Mouse (Mus musculus): ENCODE data around the gene Hadha. TPM values are rescaled to one million over a fixed set of nuclear protein-coding genes. Genes with fewer than 3 reads are reported as not detected.

The Hadha gene
- total RNA-seq, 2 experiments from 2014 or later: 64.3 to 68.3 TPM

DNA sequence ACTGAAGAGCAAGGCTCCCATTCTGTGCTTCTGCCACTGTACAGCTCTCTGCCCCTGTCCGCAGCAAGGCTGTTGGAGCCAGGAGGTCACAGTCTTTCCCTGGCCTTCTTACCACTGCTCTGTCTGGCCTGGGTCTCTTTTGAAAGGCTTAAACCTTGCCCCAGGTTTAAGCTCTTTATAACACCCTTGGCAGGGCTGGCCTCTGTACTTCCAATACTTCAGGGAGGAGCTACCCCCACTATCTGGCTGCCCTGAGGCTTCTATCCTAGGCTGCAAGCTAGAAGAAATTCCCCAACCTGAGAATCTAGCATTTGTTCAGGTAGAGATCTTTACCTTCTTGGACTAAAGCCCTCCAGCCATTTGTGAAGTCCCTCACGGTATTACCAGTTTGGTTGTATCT, 45.1 kb downstream of the Hadha start:
- DNase-seq (ENCODE audit: extremely low spot score in 1 of 2, low spot score in 2 of 2): no peak
- intact Hi-C loops (cut with DNase I): loop anchor here (5.0 kb wide), 1 partner anchor 283 kb away; no protein-coding TSS in a partner anchor
- no peak for TF ChIP-seq CTCF (IDR thresholded peaks at IDR 0.05)
- H3K27ac ChIP-seq: no peak overlapping the region
- no peak overlapping the region for H3K4me3 ChIP-seq

DNA sequence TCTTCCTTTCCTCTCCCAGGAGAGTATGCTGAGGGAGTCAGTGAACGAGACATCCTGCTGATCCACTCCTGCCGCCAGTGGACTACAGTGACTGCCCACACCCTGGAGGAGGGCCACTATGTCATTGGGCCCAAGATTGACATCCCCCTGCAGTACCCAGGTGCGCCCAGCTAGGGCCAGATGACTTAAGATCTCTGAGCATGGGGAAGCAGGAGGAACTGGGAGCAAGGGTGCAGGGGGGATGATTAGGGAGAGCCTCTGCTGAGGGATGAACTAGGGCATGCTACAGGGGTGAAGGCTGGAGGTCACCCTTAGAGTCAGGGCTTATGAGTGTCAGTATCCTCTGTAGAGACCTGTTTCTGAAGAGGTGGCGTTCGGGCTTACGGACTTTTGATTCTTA, 46.7 kb downstream of the Hadha start:
- H3K4me3 ChIP-seq: no peak overlapping the region
- TF ChIP-seq CTCF (IDR thresholded peaks at IDR 0.05): no peak
- no peak for DNase-seq (ENCODE audit: extremely low spot score in 1 of 2, low spot score in 2 of 2)
- no peak overlapping the region for H3K27ac ChIP-seq
- intact Hi-C loops (cut with DNase I): no loop called here

DNA sequence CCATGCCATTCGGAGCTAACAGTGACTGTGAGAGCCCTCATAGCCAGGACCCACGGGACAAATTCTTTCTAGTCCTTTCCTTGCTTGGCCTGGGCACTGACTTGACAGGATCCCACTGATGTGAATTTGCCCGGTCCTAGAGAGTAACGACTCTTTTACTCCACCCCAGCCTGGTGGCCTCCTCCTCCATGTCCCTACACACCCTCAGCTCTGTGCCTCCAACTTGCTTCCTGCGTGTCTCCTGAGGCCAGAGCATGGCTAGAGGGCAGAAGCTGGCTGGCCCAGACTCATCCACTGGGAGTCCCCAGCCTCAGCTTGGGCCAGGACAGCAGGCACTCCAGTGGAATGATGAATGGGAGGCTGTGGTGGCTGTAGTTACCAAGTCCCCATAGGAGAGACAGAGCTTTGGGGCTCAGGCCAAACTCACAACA, 47.3 kb downstream of the Hadha start:
- intact Hi-C loops (cut with DNase I): no loop called here
- TF ChIP-seq CTCF (IDR thresholded peaks at IDR 0.05): no peak
- Histone ChIP-seq H3K4me3 (no peak overlapping the region), H3K27ac (no peak overlapping the region)
- DNase-seq (ENCODE audit: extremely low spot score in 1 of 2, low spot score in 2 of 2): no peak

DNA sequence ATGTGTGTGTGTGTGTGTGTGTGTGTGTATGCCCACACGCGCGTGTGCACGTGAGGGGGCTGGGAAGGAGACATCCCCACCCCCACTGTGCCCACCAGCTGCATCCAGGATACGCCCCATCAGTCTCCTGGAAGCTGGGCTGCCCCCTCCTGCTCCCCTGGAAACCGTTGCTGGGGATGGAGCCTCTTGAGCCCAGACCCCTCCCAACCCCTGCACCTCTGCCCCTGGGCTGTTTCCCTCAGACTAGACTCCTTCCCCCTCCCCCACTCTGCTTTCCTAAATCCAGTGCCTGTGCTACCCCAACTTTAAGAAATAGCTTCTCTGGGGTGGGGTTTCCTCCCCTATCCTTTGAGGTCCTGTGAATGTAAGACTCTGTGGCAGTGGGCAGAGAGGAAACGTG, 47.8 kb downstream of the Hadha start:
- H3K4me3 ChIP-seq: no peak overlapping the region
- intact Hi-C loops (cut with DNase I): no loop called here
- DNase-seq (ENCODE audit: extremely low spot score in 1 of 2, low spot score in 2 of 2): no peak
- no peak overlapping the region for H3K27ac ChIP-seq
- TF ChIP-seq CTCF (IDR thresholded peaks at IDR 0.05): no peak

DNA sequence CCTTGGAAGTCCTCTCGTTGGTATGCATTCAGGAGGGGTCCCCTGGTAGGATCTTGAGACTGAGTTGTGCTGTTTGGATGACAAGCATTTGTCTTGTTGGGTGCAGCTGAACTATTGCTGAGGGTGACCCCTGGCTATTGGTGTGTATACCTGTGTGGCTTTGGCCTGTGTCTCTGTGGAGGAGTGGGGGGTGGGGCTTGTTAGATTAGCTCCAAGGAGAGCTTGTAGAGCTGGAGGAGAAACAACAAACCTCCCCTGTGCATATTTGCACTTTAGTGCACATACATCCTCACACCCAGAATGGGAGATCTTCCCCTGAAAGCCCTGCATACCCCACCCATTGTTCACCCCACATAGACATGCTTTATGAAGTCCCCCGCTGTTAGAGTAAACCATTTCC, 48.2 kb downstream of the Hadha start:
- Histone ChIP-seq H3K4me3 (peak overlapping the region; percentile 49), H3K27ac (no peak overlapping the region; the same call in 1 of the 2 replicates)
- DNase-seq (ENCODE audit: extremely low spot score in 1 of 2, low spot score in 2 of 2): peak in 1 of 2 experiments; percentile 3
- TF ChIP-seq CTCF (IDR thresholded peaks at IDR 0.05): no peak
- intact Hi-C loops (cut with DNase I): no loop called here

DNA sequence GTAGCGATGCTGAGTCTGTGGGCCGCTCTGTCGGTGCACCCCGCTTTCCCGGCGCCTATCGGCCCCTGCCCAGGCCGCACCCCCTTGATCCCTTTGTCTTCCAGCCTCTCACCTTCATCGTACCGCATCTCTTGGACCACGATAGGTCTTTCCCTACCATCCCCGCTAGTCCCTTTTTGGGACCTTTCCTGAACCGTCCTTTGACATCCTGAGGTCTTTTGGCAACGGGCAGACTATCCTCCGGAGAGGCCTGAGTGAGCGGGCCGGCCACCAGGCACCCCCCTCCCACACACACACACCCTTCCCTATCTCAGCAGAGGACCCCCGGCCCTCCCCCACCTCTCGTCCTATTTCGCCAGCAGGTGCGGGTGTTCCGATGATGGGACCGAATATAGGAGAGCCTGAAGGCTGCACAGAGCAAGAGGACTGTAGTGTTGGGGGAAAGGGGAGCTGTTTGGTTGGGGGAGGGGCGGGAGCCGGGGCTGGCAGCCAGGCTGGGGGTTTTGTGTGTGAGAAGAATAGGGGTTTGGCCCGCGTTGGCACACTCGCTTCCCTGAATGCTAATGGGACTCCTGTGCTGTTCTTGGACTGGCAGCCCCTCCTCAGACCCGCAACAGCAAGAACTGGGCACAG, 49.2 kb downstream of the Hadha start, which contains the start of gene 3110082J24Rik:
TSS of gene 3110082J24Rik (minus strand) at position 419 of the 633 bp plus-strand sequence.
- no peak for TF ChIP-seq CTCF (IDR thresholded peaks at IDR 0.05)
- intact Hi-C loops (cut with DNase I): no loop called here
- Histone ChIP-seq H3K27ac (peak within 1 kb of the TSS; percentile 63), H3K4me3 (peak within 1 kb of the TSS; percentile 49)
- DNase-seq (ENCODE audit: extremely low spot score in 1 of 2, low spot score in 2 of 2): peak; percentile 18 to 48

DNA sequence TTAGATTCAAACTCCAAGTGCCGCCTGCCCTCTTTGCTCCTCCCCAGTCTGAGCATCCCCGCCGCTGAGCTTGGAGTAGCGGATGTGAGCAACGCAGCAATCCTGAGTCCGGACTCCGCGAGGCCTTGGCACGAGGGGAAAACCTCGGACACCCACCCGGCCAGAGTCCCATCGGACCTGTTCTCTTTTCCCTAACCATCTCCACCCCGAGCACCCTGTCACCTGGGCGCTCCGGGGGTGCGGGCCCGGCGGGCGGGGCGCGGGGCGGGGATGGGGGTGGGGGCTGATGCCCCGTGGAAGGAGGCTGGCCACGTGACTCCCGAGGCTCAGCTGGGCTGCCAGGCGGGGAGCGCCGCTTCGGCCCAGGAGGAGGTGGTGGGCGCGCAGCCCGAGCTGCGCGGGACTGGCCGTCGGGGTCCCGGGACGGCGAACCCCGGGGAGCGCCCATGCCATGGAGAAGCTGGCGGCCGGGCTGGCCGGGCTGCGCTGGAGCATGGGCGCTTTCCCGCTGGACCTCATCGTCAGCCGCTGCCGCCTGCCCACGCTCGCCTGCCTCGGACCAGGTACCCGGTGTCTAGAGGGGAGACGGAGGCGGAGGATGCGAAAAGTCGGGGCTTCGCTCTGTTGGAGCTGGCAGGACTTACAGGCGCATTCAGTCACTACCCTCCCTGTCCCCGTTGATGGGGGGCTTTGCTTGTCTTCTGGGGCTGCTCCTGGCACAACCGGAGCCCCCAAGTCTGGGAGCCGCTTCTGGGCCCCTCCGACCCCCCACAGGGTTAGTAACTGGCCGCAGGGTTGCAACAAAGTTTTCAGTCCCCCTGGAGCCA, 49.9 kb downstream of the Hadha start, which contains the start of gene Garem2:
TSS of gene Garem2 (plus strand) at position 321 of the 827 bp plus-strand sequence.
- peak within 1 kb of the TSS; percentile 49 for H3K4me3 ChIP-seq
- TF ChIP-seq CTCF (IDR thresholded peaks at IDR 0.05): no peak
- H3K27ac ChIP-seq: peak within 1 kb of the TSS; percentile 63
- DNase-seq (ENCODE audit: extremely low spot score in 1 of 2, low spot score in 2 of 2): peak in 1 of 2 experiments; percentile 16
- intact Hi-C loops (cut with DNase I): no loop called here

DNA sequence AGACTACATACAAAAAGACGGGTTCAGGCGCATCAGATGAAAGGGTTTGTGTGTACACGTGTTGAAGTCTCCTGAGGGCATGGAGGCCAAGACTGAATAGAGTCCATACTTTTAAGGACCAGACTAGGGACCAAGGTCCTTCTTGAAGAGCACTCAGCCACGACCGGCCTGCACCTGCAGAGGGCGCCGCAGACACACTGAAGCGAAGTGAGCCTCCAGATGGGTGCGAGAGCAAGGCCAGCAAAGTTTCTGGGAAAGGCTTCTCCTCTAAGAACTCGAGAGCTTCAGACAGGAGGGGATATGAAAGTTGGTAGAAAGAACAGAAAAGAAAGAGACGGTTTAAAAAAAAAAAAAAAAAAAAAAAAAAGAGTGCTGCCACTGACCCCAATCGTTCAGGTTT, 50.6 kb downstream of the Hadha start:
- peak; percentile 63 for TF ChIP-seq CTCF (IDR thresholded peaks at IDR 0.05)
- intact Hi-C loops (cut with DNase I): no loop called here
- Histone ChIP-seq H3K27ac (no peak overlapping the region), H3K4me3 (no peak overlapping the region)
- DNase-seq (ENCODE audit: extremely low spot score in 1 of 2, low spot score in 2 of 2): peak in 1 of 2 experiments; percentile 44

DNA sequence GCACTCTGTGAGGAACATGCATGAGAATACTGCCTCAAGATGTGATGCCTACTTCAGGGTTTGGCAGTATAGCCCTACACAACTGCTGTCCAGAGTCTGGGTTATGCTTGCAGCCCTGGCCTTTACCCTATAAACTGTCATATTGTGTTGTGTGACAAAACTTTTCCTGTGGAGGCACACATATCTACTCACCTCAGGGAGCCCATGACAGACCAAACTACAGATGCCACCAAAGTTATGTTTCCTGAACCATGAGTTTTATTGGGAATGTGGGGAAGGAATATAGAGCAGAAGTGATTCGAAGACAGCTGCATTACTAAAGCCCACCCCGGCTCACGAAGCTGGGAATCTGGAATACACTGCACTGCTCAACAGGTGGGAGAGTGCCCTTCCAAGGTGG, 51.6 kb downstream of the Hadha start:
- Histone ChIP-seq H3K27ac (no peak overlapping the region), H3K4me3 (no peak overlapping the region)
- no peak for DNase-seq (ENCODE audit: extremely low spot score in 1 of 2, low spot score in 2 of 2)
- TF ChIP-seq CTCF (IDR thresholded peaks at IDR 0.05): no peak
- intact Hi-C loops (cut with DNase I): no loop called here

DNA sequence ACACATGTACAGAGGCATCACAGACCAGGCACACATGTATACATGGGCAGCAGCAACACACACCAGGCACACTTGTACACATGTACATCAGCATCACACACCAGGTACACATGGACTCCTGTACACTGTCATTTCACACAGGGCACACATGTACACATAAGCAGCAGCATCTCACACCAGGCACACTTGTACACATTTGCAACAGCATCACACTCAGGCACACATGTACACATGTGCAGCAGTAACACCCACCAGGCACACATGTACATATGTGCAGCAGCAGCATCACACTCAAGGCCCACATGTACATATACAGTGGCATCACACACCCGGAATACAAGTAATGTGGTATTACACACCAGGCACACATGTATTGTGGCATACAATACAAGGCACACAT, 56.7 kb downstream of the Hadha start:
- no peak for TF ChIP-seq CTCF (IDR thresholded peaks at IDR 0.05)
- Histone ChIP-seq H3K4me3 (no peak overlapping the region), H3K27ac (no peak overlapping the region)
- intact Hi-C loops (cut with DNase I): no loop called here
- DNase-seq (ENCODE audit: extremely low spot score in 1 of 2, low spot score in 2 of 2): no peak

DNA sequence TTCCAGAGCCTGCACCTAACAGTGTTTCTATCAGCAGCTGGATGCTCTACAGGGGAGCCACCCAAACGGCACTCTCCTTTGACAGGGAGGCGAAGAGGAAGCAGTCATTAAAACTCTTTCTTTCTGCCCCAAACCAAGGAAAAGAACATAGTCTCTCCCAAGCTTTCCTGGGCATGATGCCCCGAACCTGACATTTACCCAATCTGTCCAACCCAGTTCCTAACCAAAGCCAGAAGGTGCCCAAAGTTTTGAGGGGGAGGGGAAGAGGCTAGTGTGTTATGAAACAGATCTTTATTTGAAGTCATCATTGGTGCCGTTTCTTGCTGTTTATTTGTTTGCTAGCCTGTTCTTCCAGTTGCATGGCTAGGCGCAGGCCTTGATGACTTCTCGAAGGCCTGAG, 59.2 kb downstream of the Hadha start:
- Histone ChIP-seq H3K27ac (no peak overlapping the region), H3K4me3 (no peak overlapping the region)
- no peak for TF ChIP-seq CTCF (IDR thresholded peaks at IDR 0.05)
- DNase-seq (ENCODE audit: extremely low spot score in 1 of 2, low spot score in 2 of 2): no peak
- intact Hi-C loops (cut with DNase I): no loop called here

DNA sequence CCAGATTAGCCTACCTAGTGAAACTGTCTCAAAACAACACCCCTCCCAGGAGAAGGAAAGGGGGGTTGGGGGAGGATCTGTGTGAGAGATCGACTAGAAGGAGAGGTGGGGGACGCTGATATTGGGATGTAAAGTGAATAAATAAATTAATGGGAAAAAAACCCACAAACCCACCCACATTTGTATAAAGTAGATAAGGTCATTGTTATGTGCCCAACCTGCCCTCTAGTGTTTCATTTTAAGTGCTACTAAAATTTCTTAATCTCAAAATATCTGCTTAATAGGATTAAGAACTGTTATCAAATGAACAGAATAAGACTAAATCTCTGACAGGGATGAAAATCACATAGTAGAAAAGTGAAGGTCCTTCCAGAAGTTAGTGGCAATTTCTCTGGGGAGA, 60.6 kb downstream of the Hadha start:
- no peak for DNase-seq (ENCODE audit: extremely low spot score in 1 of 2, low spot score in 2 of 2)
- peak; percentile 5; the same call in 1 of the 2 replicates for TF ChIP-seq CTCF (IDR thresholded peaks at IDR 0.05)
- H3K27ac ChIP-seq: no peak overlapping the region
- intact Hi-C loops (cut with DNase I): no loop called here
- no peak overlapping the region for H3K4me3 ChIP-seq

All from left cerebral cortex, adult 2 months (tissue).